Mouse (Mus musculus): ENCODE data around the gene Hcfc1r1.

DNA sequence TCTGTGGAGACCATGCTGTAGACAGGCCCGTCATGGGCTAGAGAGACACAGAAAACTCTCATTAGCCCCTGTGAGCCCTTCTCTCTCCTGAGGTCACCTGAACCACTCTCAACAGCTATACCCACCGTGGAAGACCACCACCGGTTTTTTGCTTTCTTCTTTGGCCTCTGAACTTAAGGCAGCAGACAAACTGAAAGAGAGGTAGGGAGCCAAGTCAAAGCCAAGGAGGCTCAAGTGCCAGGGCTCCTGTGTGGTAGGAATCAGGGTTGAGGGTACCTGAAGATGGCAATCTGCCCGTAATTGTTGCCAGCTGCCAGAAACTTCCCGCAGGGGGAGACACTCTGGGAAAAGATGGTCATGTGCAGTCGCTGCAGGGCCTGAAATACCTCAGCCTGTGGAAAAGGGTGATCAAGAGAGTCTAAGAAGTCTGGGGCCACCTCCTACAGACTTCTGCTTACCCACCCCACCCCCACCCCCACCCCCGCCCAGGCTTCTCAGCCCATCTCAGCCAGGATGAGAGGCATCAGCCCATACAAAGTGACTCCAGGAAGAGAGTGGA, 2.8 kb upstream of the Hcfc1r1 start:
- TF ChIP-seq CTCF (conservative IDR thresholded peaks at IDR 0.05; ENCODE audit: insufficient read depth, insufficient read length, low read depth, low read length) (no peak), POLR2A (IDR thresholded peaks at IDR 0.05; ENCODE audit: low read depth, low read length) (no peak)
